Mouse (Mus musculus) CH12.LX (cell line): Measurements from ENCODE around the gene Nf1. TPM values are rescaled to one million over a fixed set of nuclear protein-coding genes. Genes with fewer than 3 reads are reported as not detected.
A peak's percentile ranks its signal among the peaks of the same experiment; 100 is the strongest.

Experiments
- DNase-seq: peaks from one replicate; pipeline ENCODE4 v3.0.0-alpha.2; 2013; ENCODE audit errors: extremely low read depth
- H3K27ac ChIP-seq: 2 replicates; pipeline ENCODE4 v1.5.1; 2012; ENCODE audit warnings: low read depth, mild to moderate bottlenecking, control low read depth, moderate library complexity; ENCODE audit not compliant: insufficient read depth
- H3K27me3 ChIP-seq: replicated peaks from 2 replicates; pipeline ENCODE3; 2012; ENCODE audit warnings: inconsistent platforms
- H3K36me3 ChIP-seq, 2 experiments: replicated peaks in 1 of 2; 2 replicates each; pipeline versions ENCODE3 to v1.6.1; 2012; ENCODE audit warnings: inconsistent platforms in 1 of 2, low read length in 1 of 2, mild to moderate bottlenecking in 1 of 2, mixed read lengths in 1 of 2, moderate library complexity in 1 of 2; ENCODE audit not compliant: control insufficient read depth in 1 of 2, insufficient read depth in 1 of 2
- H3K4me1 ChIP-seq, 2 experiments: 2 replicates each; pipeline ENCODE4 v1.6.1; 2012; ENCODE audit warnings: inconsistent platforms in 1 of 2, moderate library complexity in 1 of 2; ENCODE audit not compliant: insufficient read depth in 2 of 2, control insufficient read depth in 1 of 2
- H3K4me2 ChIP-seq: 2 replicates; pipeline ENCODE4 v1.6.1; 2012; ENCODE audit warnings: low read depth, mild to moderate bottlenecking, control low read depth; ENCODE audit not compliant: poor library complexity, insufficient read depth, severe bottlenecking
- H3K4me3 ChIP-seq, 3 experiments: fragments of 150-350 bp in 1 of 3; sonication (generic) in 1 of 3; replicated peaks in 1 of 3; 2 replicates each; pipeline versions ENCODE3 to v1.5.1; 2011 to 2012; ENCODE audit warnings: low read depth in 2 of 3, low read length in 2 of 3, mild to moderate bottlenecking in 2 of 3, moderate library complexity in 2 of 3, control low read depth in 1 of 3, improper control_type of control experiment in 1 of 3, inconsistent platforms in 1 of 3, mixed read lengths in 1 of 3; ENCODE audit not compliant: poor library complexity in 1 of 3
- H3K79me2 ChIP-seq: replicated peaks from 2 replicates; pipeline ENCODE4 v1.6.1; 2012; ENCODE audit warnings: mild to moderate bottlenecking, moderate library complexity; ENCODE audit not compliant: control insufficient read depth, poor library complexity, insufficient read depth, severe bottlenecking; ENCODE audit errors: extremely low read depth
- H3K9ac ChIP-seq: 2 replicates; pipeline ENCODE4 v1.6.1; 2012; ENCODE audit warnings: low read depth, mild to moderate bottlenecking, control low read depth, moderate library complexity; ENCODE audit not compliant: insufficient read depth
- H3K9me3 ChIP-seq: replicated peaks from 2 replicates; pipeline ENCODE3; 2012; ENCODE audit warnings: low read length, inconsistent platforms, mixed read lengths
- BHLHE40 ChIP-seq: IDR thresholded peaks from 2 replicates; pipeline ENCODE4 v1.6.1; 2011; ENCODE audit warnings: mild to moderate bottlenecking, low read depth, low read length, improper control_type of control experiment
- CHD2 ChIP-seq: IDR thresholded peaks from 2 replicates; pipeline ENCODE4 v1.6.1; 2011; ENCODE audit warnings: low read length, improper control_type of control experiment
- CTCF ChIP-seq, 2 experiments: IDR thresholded peaks in 1 of 2; conservative IDR thresholded peaks in 1 of 2; 2 replicates each; pipeline ENCODE4 v1.5.1; 2011 to 2012; ENCODE audit warnings: low read depth in 2 of 2, low read length in 2 of 2, improper control_type of control experiment in 1 of 2, inconsistent platforms in 1 of 2, mild to moderate bottlenecking in 1 of 2, moderate library complexity in 1 of 2
- E2F4 ChIP-seq: IDR thresholded peaks from 2 replicates; pipeline ENCODE4 v1.6.1; 2011; ENCODE audit warnings: low read depth, low read length, improper control_type of control experiment; ENCODE audit not compliant: insufficient replicate concordance
- ELF1 ChIP-seq: IDR thresholded peaks from 2 replicates; pipeline ENCODE4 v1.6.1; 2014; ENCODE audit warnings: low read depth, mild to moderate bottlenecking, inconsistent platforms, low read length, improper control_type of control experiment
- EP300 ChIP-seq: IDR thresholded peaks from 2 replicates; pipeline ENCODE4 v1.6.1; 2011; ENCODE audit warnings: low read length, improper control_type of control experiment
- ETS1 ChIP-seq: conservative IDR thresholded peaks from 2 replicates; pipeline ENCODE4 v1.6.1; 2012; ENCODE audit warnings: low read depth, mild to moderate bottlenecking, inconsistent platforms, low read length, improper control_type of control experiment, moderate library complexity
- GABPA ChIP-seq: IDR thresholded peaks from 2 replicates; pipeline ENCODE4 v1.6.1; 2012; ENCODE audit warnings: low read depth, low read length, improper control_type of control experiment, inconsistent platforms; ENCODE audit not compliant: insufficient replicate concordance
- HCFC1 ChIP-seq: IDR thresholded peaks from 2 replicates; pipeline ENCODE4 v1.6.1; 2012; ENCODE audit warnings: low read depth, mild to moderate bottlenecking, inconsistent platforms, low read length, improper control_type of control experiment
- KAT2A ChIP-seq: IDR thresholded peaks from 2 replicates; pipeline ENCODE4 v1.6.1; 2012; ENCODE audit warnings: low read length, improper control_type of control experiment, inconsistent platforms; ENCODE audit not compliant: insufficient replicate concordance
- MAFK ChIP-seq: IDR thresholded peaks from 2 replicates; pipeline ENCODE4 v1.6.1; 2011; ENCODE audit warnings: low read length, improper control_type of control experiment; ENCODE audit not compliant: insufficient replicate concordance
- MAZ ChIP-seq: IDR thresholded peaks from 2 replicates; pipeline ENCODE4 v1.6.1; 2012; ENCODE audit warnings: low read depth, mild to moderate bottlenecking, inconsistent platforms, low read length, improper control_type of control experiment, moderate library complexity
- MEF2A ChIP-seq: IDR thresholded peaks from 2 replicates; pipeline ENCODE4 v1.6.1; 2014; ENCODE audit warnings: low read depth, mild to moderate bottlenecking, inconsistent platforms, low read length, improper control_type of control experiment, borderline replicate concordance
- MXI1 ChIP-seq: IDR thresholded peaks from 2 replicates; pipeline ENCODE4 v1.6.1; 2011; ENCODE audit warnings: mild to moderate bottlenecking, low read depth, low read length, improper control_type of control experiment
- NELFE ChIP-seq: IDR thresholded peaks from 2 replicates; pipeline ENCODE4 v1.6.1; 2011; ENCODE audit warnings: low read depth, low read length, improper control_type of control experiment
- NRF1 ChIP-seq: IDR thresholded peaks from 2 replicates; pipeline ENCODE4 v1.6.1; 2014; ENCODE audit warnings: low read depth, mild to moderate bottlenecking, inconsistent platforms, low read length, improper control_type of control experiment, moderate library complexity
- PAX5 ChIP-seq: IDR thresholded peaks from 2 replicates; pipeline ENCODE4 v1.6.1; 2012; ENCODE audit warnings: low read length, inconsistent platforms, mixed read lengths
- POLR2A ChIP-seq: IDR thresholded peaks from 2 replicates; pipeline ENCODE4 v1.6.1; 2011; ENCODE audit warnings: low read depth, mild to moderate bottlenecking, improper control_type of control experiment, low read length
- POLR2AphosphoS2 ChIP-seq: IDR thresholded peaks from 2 replicates; pipeline ENCODE4 v1.6.1; 2011; ENCODE audit warnings: low read depth, low read length, improper control_type of control experiment
- RAD21 ChIP-seq: IDR thresholded peaks from 2 replicates; pipeline ENCODE4 v1.6.1; 2011; ENCODE audit warnings: low read depth, mild to moderate bottlenecking, low read length, improper control_type of control experiment, moderate library complexity
- RCOR1 ChIP-seq: conservative IDR thresholded peaks from 2 replicates; pipeline ENCODE4 v1.6.1; 2012; ENCODE audit warnings: low read depth, mild to moderate bottlenecking, inconsistent platforms, low read length, improper control_type of control experiment
- SIN3A ChIP-seq: IDR thresholded peaks from 2 replicates; pipeline ENCODE4 v1.6.1; 2012; ENCODE audit warnings: low read length, improper control_type of control experiment, inconsistent platforms
- SMC3 ChIP-seq: IDR thresholded peaks from 2 replicates; pipeline ENCODE4 v1.6.1; 2011; ENCODE audit warnings: low read depth, low read length, improper control_type of control experiment
- TBP ChIP-seq: conservative IDR thresholded peaks from 2 replicates; pipeline ENCODE4 v1.6.1; 2011; ENCODE audit warnings: low read depth, low read length, improper control_type of control experiment
- TCF12 ChIP-seq: IDR thresholded peaks from 2 replicates; pipeline ENCODE4 v1.6.1; 2014; ENCODE audit warnings: low read depth, mild to moderate bottlenecking, inconsistent platforms, low read length, improper control_type of control experiment
- UBTF ChIP-seq: IDR thresholded peaks from 2 replicates; pipeline ENCODE4 v1.6.1; 2012; ENCODE audit warnings: low read depth, mild to moderate bottlenecking, inconsistent platforms, low read length, improper control_type of control experiment, moderate library complexity
- USF1 ChIP-seq: IDR thresholded peaks from 2 replicates; pipeline ENCODE4 v1.6.1; 2014; ENCODE audit warnings: low read depth, mild to moderate bottlenecking, inconsistent platforms, low read length, improper control_type of control experiment
- USF2 ChIP-seq: conservative IDR thresholded peaks from 2 replicates; pipeline ENCODE4 v1.6.1; 2011; ENCODE audit warnings: low read depth, low read length, improper control_type of control experiment
- ZC3H11A ChIP-seq: IDR thresholded peaks from 2 replicates; pipeline ENCODE4 v1.6.1; 2012; ENCODE audit warnings: low read depth, mild to moderate bottlenecking, inconsistent platforms, low read length, improper control_type of control experiment
- ZKSCAN1 ChIP-seq: IDR thresholded peaks from 2 replicates; pipeline ENCODE4 v1.6.1; 2012; ENCODE audit warnings: low read depth, inconsistent platforms, low read length, improper control_type of control experiment, borderline replicate concordance
- ZMIZ1 ChIP-seq: IDR thresholded peaks from 2 replicates; pipeline ENCODE4 v1.6.1; 2012; ENCODE audit warnings: low read depth, mild to moderate bottlenecking, inconsistent platforms, low read length, improper control_type of control experiment
- ZNF384 ChIP-seq: IDR thresholded peaks from 2 replicates; pipeline ENCODE4 v1.6.1; 2012; ENCODE audit warnings: low read depth, low read length, improper control_type of control experiment, inconsistent platforms
- dilution Hi-C: fragments of 300-500 bp; cut with MboI; formaldehyde crosslinking; loops from 2 replicates; pipeline ENCODE4 v1.14.3; 2020; ENCODE audit warnings: low sequenced_read_pairs; ENCODE audit not compliant: extremely low pct_unique_long_range_greater_than_20kb, extremely low pct_ligation_motif_present
- in situ Hi-C: fragments of 300-500 bp; cut with MboI; formaldehyde crosslinking; loops from 3 replicates; pipeline ENCODE4 v1.14.3; 2019; ENCODE audit warnings: low sequenced_read_pairs, low pct_ligation_motif_present, low pct_unique_long_range_greater_than_20kb, mixed read lengths
- polyA plus RNA-seq: library from polyadenylated mRNA; unstranded; fragments of >175 nt; gene quantifications from 2 replicates; pipeline ENCODE4 v1.2.1, GENCODE M21; 2012; ENCODE audit warnings: low read depth; ENCODE audit not compliant: insufficient read length
- total RNA-seq, 2 experiments: library from RNA; depleted of rRNA; stranded (reverse); fragments of 300-350 nt in 1 of 2; fragments of >200 nt in 1 of 2; gene quantifications; 2 replicates each; pipeline ENCODE4 v1.2.3; 2012 to 2014

Gene Nf1
- total and polyA plus RNA-seq, 3 experiments = 7.3 to 19.5 (median 12.4) TPM

DNA sequence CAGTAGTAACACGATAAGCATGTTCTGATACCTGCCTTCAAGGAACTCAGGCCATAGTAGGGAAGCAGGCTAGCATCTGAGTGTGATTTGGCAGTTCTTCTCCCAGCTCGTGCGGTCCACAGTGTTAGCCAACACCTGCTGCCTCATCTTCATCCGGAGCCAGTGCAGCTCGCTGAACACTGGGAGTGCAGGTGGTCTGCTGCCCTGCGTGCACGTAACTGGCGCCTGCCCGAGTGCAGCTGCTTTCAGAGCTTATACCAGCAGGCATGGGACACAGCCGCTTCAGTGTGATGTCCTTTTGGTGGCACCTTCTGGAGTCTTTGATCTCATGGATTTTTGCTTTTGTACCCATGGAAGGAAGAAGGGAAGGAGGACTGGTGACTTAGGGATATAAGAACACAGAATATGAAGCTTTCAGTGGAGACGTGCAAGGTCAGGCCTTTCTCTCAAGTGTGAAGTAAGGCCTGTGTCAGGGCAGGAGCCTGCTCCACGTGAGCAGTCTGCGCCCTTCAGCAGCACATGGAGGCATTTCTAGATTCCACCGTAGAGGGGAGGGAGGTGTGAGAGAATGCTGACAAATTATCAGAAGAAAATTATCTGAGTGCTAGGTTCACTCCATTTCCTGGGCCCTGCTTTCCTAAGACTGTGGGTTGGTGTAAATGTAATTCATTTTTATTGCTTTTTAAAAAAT is 236.0 kb downstream of the Nf1 start:
- Histone ChIP-seq H3K4me3 (no peak overlapping the region), H3K4me1 (peaks cover 16 to 72% of the 10 kb centered on the region in 2 experiments), H3K79me2 (no peaks in the 10 kb centered on the region; the same call in 1 of the 2 replicates), H3K4me2 (no peak overlapping the region), H3K27ac (no peak overlapping the region), H3K9ac (no peak overlapping the region), H3K36me3 (peaks cover 22 to 61% of the 10 kb centered on the region in 2 experiments), H3K27me3 (no peaks in the 10 kb centered on the region), H3K9me3 (no peaks in the 10 kb centered on the region)
- dilution Hi-C loops (no loop called here), in situ Hi-C loops (no loop called here)
- DNase-seq = no peak
- TF ChIP-seq RAD21 = no peak
- no peak for TF ChIP-seq TCF12
- TF ChIP-seq SIN3A = no peak
- no peak for TF ChIP-seq MAFK
- no peak for TF ChIP-seq ZMIZ1
- no peak for TF ChIP-seq NELFE
- TF ChIP-seq RCOR1 = no peak
- TF ChIP-seq POLR2AphosphoS2 = no peak
- no peak for TF ChIP-seq BHLHE40
- no peak for TF ChIP-seq POLR2A

DNA sequence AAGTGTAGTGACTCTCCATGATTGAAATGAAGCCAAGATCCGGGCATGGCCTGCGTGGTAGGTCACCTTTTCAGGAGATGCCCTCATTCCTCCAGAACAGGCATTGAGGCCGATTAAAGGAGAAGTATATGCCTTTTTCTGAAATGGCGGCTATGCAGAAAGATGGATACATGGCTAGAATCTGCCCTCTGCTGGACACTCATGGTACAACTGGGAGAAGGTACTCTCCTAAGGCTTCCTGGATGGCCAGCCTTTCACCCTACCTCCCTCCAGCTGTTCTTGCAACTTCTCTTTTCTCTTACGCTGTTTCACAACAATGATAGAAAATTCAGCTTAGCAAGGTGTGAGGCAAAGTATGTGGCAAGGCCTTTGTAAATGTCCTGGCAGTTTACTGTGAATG is 238.2 kb downstream of the Nf1 start:
- no peaks in the 10 kb centered on the region for H3K9me3 ChIP-seq
- H3K4me2 ChIP-seq = no peak overlapping the region
- H3K4me3 ChIP-seq = no peak overlapping the region
- no peak overlapping the region for H3K27ac ChIP-seq
- DNase-seq = peak; percentile 93
- dilution Hi-C loops (no loop called here), in situ Hi-C loops (no loop called here)
- no peaks in the 10 kb centered on the region for H3K79me2 ChIP-seq
- H3K4me1 ChIP-seq = peaks cover 16 to 55% of the 10 kb centered on the region in 2 experiments
- H3K27me3 ChIP-seq = no peaks in the 10 kb centered on the region
- H3K36me3 ChIP-seq = peaks cover 15 to 48% of the 10 kb centered on the region in 2 experiments
- no peak overlapping the region; the same call in 1 of the 2 replicates for H3K9ac ChIP-seq
- TF ChIP-seq ETS1 = no peak
- no peak for TF ChIP-seq KAT2A
- TF ChIP-seq TBP = 0 out of 2 replicates have a peak, but pooled peaks have one; percentile 29
- no peak for TF ChIP-seq UBTF
- TF ChIP-seq BHLHE40 = no peak
- peak; percentile 98 for TF ChIP-seq SMC3
- no peak for TF ChIP-seq POLR2A
- TF ChIP-seq PAX5 = no peak
- no peak for TF ChIP-seq ZMIZ1
- peak; percentile 47; the same call in 1 of the 2 replicates for TF ChIP-seq NRF1
- TF ChIP-seq SIN3A = no peak
- TF ChIP-seq MEF2A = 0 out of 2 replicates have a peak, but pooled peaks have one; percentile 17
- no peak for TF ChIP-seq GABPA
- TF ChIP-seq USF2 = no peak
- TF ChIP-seq RCOR1 = no peak
- no peak for TF ChIP-seq E2F4
- no peak for TF ChIP-seq POLR2AphosphoS2
- no peak for TF ChIP-seq ZNF384
- no peak for TF ChIP-seq MXI1
- peak; percentile 96 for TF ChIP-seq ZC3H11A
- no peak for TF ChIP-seq HCFC1
- no peak for TF ChIP-seq MAZ
- no peak for TF ChIP-seq USF1
- TF ChIP-seq ELF1 = no peak; the same call in 1 of the 2 replicates
- TF ChIP-seq CHD2 = no peak
- TF ChIP-seq EP300 = no peak
- TF ChIP-seq CTCF (conservative IDR thresholded peaks at IDR 0.05 in 1 of 2, IDR thresholded peaks at IDR 0.05 in 1 of 2; ENCODE audit: low read depth in 2 of 2, low read length in 2 of 2) = peak; percentile 97
- TF ChIP-seq ZKSCAN1 = no peak
